Mouse (Mus musculus): ENCODE measurements around the gene Igsf3. TPM values are rescaled to one million over a fixed set of nuclear protein-coding genes. Genes with fewer than 3 reads are reported as not detected.

The Igsf3 gene
- polyA plus RNA-seq, 1 experiment from 2014 or later = 24.8 TPM

- peak overlapping the region; percentile 19; the same call in 1 of the 2 replicates for H3K4me2 ChIP-seq (replicated peaks; ENCODE audit: low read depth, low read length)
- H3K4me1 ChIP-seq (ENCODE audit: insufficient read depth, low read length) = peaks cover 76% of the 10 kb centered on the region
- H3K9ac ChIP-seq (replicated peaks; ENCODE audit: low read length) = no peak overlapping the region; the same call in 1 of the 2 replicates
- no peaks in the 10 kb centered on the region for H3K27me3 ChIP-seq (ENCODE audit: insufficient read depth, low read length)
- 17% methylated on average over 12 of the region's 12 CpGs for WGBS
- H3K4me3 ChIP-seq (ENCODE audit: low read length) = no peak overlapping the region
- H3K9me3 ChIP-seq (ENCODE audit: low read length) = no peaks in the 10 kb centered on the region
- peak; percentile 72; the same call in 1 of the 2 replicates for ATAC-seq (ENCODE audit: low FRiP score, low TSS enrichment)
- H3K27ac ChIP-seq (ENCODE audit: low read length) = peak overlapping the region; percentile 85
- H3K36me3 ChIP-seq (ENCODE audit: insufficient read depth, low read length) = no peaks in the 10 kb centered on the region
These were observed 21.3 kb downstream of the Igsf3 start for GRCm38 (mm10) chr3:101398071-101398786.

GRCm38 (mm10) chr3:101398877-101399276, 22.0 kb downstream of the Igsf3 start:
- Histone ChIP-seq H3K4me2 (replicated peaks; ENCODE audit: low read depth, low read length) (0 out of 2 replicates have a peak overlapping the region, but pooled peaks have one; percentile 19), H3K4me3 (ENCODE audit: low read length) (no peak overlapping the region), H3K27me3 (ENCODE audit: insufficient read depth, low read length) (no peaks in the 10 kb centered on the region), H3K9me3 (ENCODE audit: low read length) (no peaks in the 10 kb centered on the region), H3K4me1 (ENCODE audit: insufficient read depth, low read length) (peaks cover 70% of the 10 kb centered on the region), H3K36me3 (ENCODE audit: insufficient read depth, low read length) (no peaks in the 10 kb centered on the region), H3K27ac (ENCODE audit: low read length) (peak overlapping the region; percentile 85), H3K9ac (replicated peaks; ENCODE audit: low read length) (no peak overlapping the region)
- ATAC-seq (ENCODE audit: low FRiP score, low TSS enrichment) = no peak
- 42% methylated on average over 2 of the region's 2 CpGs for whole genome bisulfite sequencing

- ATAC-seq (ENCODE audit: low FRiP score, low TSS enrichment) = no peak
- H3K4me3 ChIP-seq (ENCODE audit: low read length) = no peak overlapping the region
- H3K9me3 ChIP-seq (ENCODE audit: low read length) = no peaks in the 10 kb centered on the region
- whole genome bisulfite sequencing = 11% methylated on average over 5 of the region's 5 CpGs
- no peaks in the 10 kb centered on the region for H3K27me3 ChIP-seq (ENCODE audit: insufficient read depth, low read length)
- H3K36me3 ChIP-seq (ENCODE audit: insufficient read depth, low read length) = no peaks in the 10 kb centered on the region
- no peak overlapping the region for H3K27ac ChIP-seq (ENCODE audit: low read length)
- no peak overlapping the region for H3K4me2 ChIP-seq (replicated peaks; ENCODE audit: low read depth, low read length)
- peaks cover 64% of the 10 kb centered on the region for H3K4me1 ChIP-seq (ENCODE audit: insufficient read depth, low read length)
- no peak overlapping the region for H3K9ac ChIP-seq (replicated peaks; ENCODE audit: low read length)
These were observed 24.6 kb downstream of the Igsf3 start for GRCm38 (mm10) chr3:101401501-101401900.

- Histone ChIP-seq H3K4me1 (ENCODE audit: insufficient read depth, low read length) (peaks cover 42% of the 10 kb centered on the region), H3K9me3 (ENCODE audit: low read length) (no peaks in the 10 kb centered on the region), H3K27me3 (ENCODE audit: insufficient read depth, low read length) (no peaks in the 10 kb centered on the region), H3K4me2 (replicated peaks; ENCODE audit: low read depth, low read length) (no peak overlapping the region), H3K36me3 (ENCODE audit: insufficient read depth, low read length) (no peaks in the 10 kb centered on the region), H3K27ac (ENCODE audit: low read length) (no peak overlapping the region), H3K9ac (replicated peaks; ENCODE audit: low read length) (no peak overlapping the region), H3K4me3 (ENCODE audit: low read length) (no peak overlapping the region)
- 68% methylated on average over 13 of the region's 13 CpGs for WGBS
- ATAC-seq (ENCODE audit: low FRiP score, low TSS enrichment) = no peak
These were observed 27.9 kb downstream of the Igsf3 start for GRCm38 (mm10) chr3:101404620-101405415.

GRCm38 (mm10) chr3:101405495-101405894, 28.6 kb downstream of the Igsf3 start:
- H3K4me2 ChIP-seq (replicated peaks; ENCODE audit: low read depth, low read length) = no peak overlapping the region
- no peak overlapping the region for H3K27ac ChIP-seq (ENCODE audit: low read length)
- 34% methylated on average over 10 of the region's 10 CpGs for WGBS
- H3K4me1 ChIP-seq (ENCODE audit: insufficient read depth, low read length) = peaks cover 47% of the 10 kb centered on the region
- H3K36me3 ChIP-seq (ENCODE audit: insufficient read depth, low read length) = no peaks in the 10 kb centered on the region
- no peak overlapping the region for H3K9ac ChIP-seq (replicated peaks; ENCODE audit: low read length)
- no peaks in the 10 kb centered on the region for H3K9me3 ChIP-seq (ENCODE audit: low read length)
- H3K27me3 ChIP-seq (ENCODE audit: insufficient read depth, low read length) = no peaks in the 10 kb centered on the region
- H3K4me3 ChIP-seq (ENCODE audit: low read length) = no peak overlapping the region
- no peak for ATAC-seq (ENCODE audit: low FRiP score, low TSS enrichment)

- Histone ChIP-seq H3K9me3 (ENCODE audit: low read length) (no peaks in the 10 kb centered on the region), H3K27ac (ENCODE audit: low read length) (no peak overlapping the region), H3K9ac (replicated peaks; ENCODE audit: low read length) (no peak overlapping the region), H3K4me1 (ENCODE audit: insufficient read depth, low read length) (peaks cover 46% of the 10 kb centered on the region), H3K27me3 (ENCODE audit: insufficient read depth, low read length) (no peaks in the 10 kb centered on the region), H3K4me3 (ENCODE audit: low read length) (no peak overlapping the region), H3K4me2 (replicated peaks; ENCODE audit: low read depth, low read length) (no peak overlapping the region), H3K36me3 (ENCODE audit: insufficient read depth, low read length) (no peaks in the 10 kb centered on the region)
- no peak for ATAC-seq (ENCODE audit: low FRiP score, low TSS enrichment)
- WGBS = 43% methylated on average over 3 of the region's 3 CpGs
These were observed 29.2 kb downstream of the Igsf3 start for GRCm38 (mm10) chr3:101406097-101406496.

- Histone ChIP-seq H3K4me2 (replicated peaks; ENCODE audit: low read depth, low read length) (no peak overlapping the region), H3K36me3 (ENCODE audit: insufficient read depth, low read length) (no peaks in the 10 kb centered on the region), H3K9ac (replicated peaks; ENCODE audit: low read length) (no peak overlapping the region), H3K4me1 (ENCODE audit: insufficient read depth, low read length) (peaks cover 36% of the 10 kb centered on the region), H3K27me3 (ENCODE audit: insufficient read depth, low read length) (no peaks in the 10 kb centered on the region), H3K27ac (ENCODE audit: low read length) (no peak overlapping the region), H3K4me3 (ENCODE audit: low read length) (no peak overlapping the region), H3K9me3 (ENCODE audit: low read length) (no peaks in the 10 kb centered on the region)
- no peak for ATAC-seq (ENCODE audit: low FRiP score, low TSS enrichment)
- WGBS = 69% methylated on average over 8 of the region's 8 CpGs
These were observed 30.7 kb downstream of the Igsf3 start for GRCm38 (mm10) chr3:101407568-101407967.

GRCm38 (mm10) chr3:101408953-101409750, 32.3 kb downstream of the Igsf3 start:
- peak overlapping the region; percentile 44; the same call in 1 of the 2 replicates for H3K27ac ChIP-seq (ENCODE audit: low read length)
- H3K9me3 ChIP-seq (ENCODE audit: low read length) = no peaks in the 10 kb centered on the region
- H3K4me2 ChIP-seq (replicated peaks; ENCODE audit: low read depth, low read length) = no peak overlapping the region
- peaks cover 36% of the 10 kb centered on the region for H3K4me1 ChIP-seq (ENCODE audit: insufficient read depth, low read length)
- 34% methylated on average over 20 of the region's 20 CpGs for WGBS
- H3K4me3 ChIP-seq (ENCODE audit: low read length) = no peak overlapping the region
- H3K36me3 ChIP-seq (ENCODE audit: insufficient read depth, low read length) = no peaks in the 10 kb centered on the region
- H3K9ac ChIP-seq (replicated peaks; ENCODE audit: low read length) = 0 out of 2 replicates have a peak overlapping the region, but pooled peaks have one; percentile 1
- ATAC-seq (ENCODE audit: low FRiP score, low TSS enrichment) = no peak
- H3K27me3 ChIP-seq (ENCODE audit: insufficient read depth, low read length) = no peaks in the 10 kb centered on the region

- no peaks in the 10 kb centered on the region for H3K9me3 ChIP-seq (ENCODE audit: low read length)
- H3K4me1 ChIP-seq (ENCODE audit: insufficient read depth, low read length) = peaks cover 31% of the 10 kb centered on the region
- no peak overlapping the region for H3K9ac ChIP-seq (replicated peaks; ENCODE audit: low read length)
- no peak overlapping the region for H3K27ac ChIP-seq (ENCODE audit: low read length)
- no peak for ATAC-seq (ENCODE audit: low FRiP score, low TSS enrichment)
- no peaks in the 10 kb centered on the region for H3K27me3 ChIP-seq (ENCODE audit: insufficient read depth, low read length)
- 38% methylated on average over 2 of the region's 2 CpGs for WGBS
- H3K4me3 ChIP-seq (ENCODE audit: low read length) = no peak overlapping the region
- no peak overlapping the region for H3K4me2 ChIP-seq (replicated peaks; ENCODE audit: low read depth, low read length)
- H3K36me3 ChIP-seq (ENCODE audit: insufficient read depth, low read length) = no peaks in the 10 kb centered on the region
These were observed 33.3 kb downstream of the Igsf3 start for GRCm38 (mm10) chr3:101410202-101410601.

All from kidney, embryonic 16.5 days (tissue).